Mouse (Mus musculus) liver, postnatal 0 days (tissue): ENCODE data around the gene Tcf7l2.

Source experiments
- CTCF ChIP-seq: sonication (generic); IDR thresholded peaks from 2 replicates; pipeline ENCODE4 v1.5.1; 2016; ENCODE audit warnings: antibody characterized with exemption, low read depth
- EP300 ChIP-seq: IDR thresholded peaks from 2 replicates; pipeline ENCODE4 v1.6.1; 2016; ENCODE audit warnings: antibody characterized with exemption, low read depth, mild to moderate bottlenecking

GRCm38 (mm10) chr19:55902573-55903385 is 161.2 kb downstream of the Tcf7l2 start:
- TF ChIP-seq EP300 (no peak), CTCF (no peak)
